Mouse (Mus musculus) urinary bladder, postnatal 25 days (tissue): ENCODE results near the gene P2rx3.

Source experiments
- DNase-seq: peaks from one replicate; pipeline ENCODE4 v3.0.0; 2022; ENCODE audit warnings: low spot score

The P2rx3 gene

GRCm38 (mm10) chr2:85037047-85038026 lies at the start of gene P2rx3, which contains the start of gene Ssrp1:
P2rx3 (minus strand) TSS chr2:85037462.
Ssrp1 (plus strand) TSS chr2:85037234.
- peak; percentile 87 for DNase-seq

GRCm38 (mm10) chr2:85073751-85074150 lies 36.5 kb upstream of the P2rx3 start:
- DNase-seq, result no peak

DNA sequence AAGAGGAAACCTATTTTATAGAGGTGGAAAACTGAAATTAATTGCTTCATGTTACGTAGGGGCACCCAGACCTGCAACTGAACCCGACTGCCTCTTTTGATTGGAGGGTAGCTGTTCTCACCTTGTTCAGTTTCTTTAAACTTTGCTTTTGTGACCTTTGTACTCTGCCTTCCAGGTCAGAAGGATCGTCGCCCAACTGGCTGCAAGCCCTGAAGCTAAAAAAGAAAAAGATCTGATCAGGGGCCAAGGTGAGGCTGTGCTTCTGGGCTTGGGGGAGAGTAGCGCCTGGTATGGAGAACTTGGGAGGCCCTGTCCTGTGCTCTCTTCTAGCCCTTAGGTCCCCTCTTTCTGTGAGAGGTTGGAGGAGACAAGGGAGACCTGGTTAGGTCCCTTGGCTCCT lies 34.7 kb upstream of the P2rx3 start:
- no peak for DNase-seq

GRCm38 (mm10) chr2:85070086-85070485 lies 32.8 kb upstream of the P2rx3 start:
- DNase-seq, result no peak

GRCm38 (mm10) chr2:85068626-85069025 lies 31.4 kb upstream of the P2rx3 start:
- DNase-seq, result no peak

GRCm38 (mm10) chr2:85067903-85068625 lies 30.8 kb upstream of the P2rx3 start:
- no peak for DNase-seq

- no peak for DNase-seq
Observed at GRCm38 (mm10) chr2:85066937-85067336, 29.7 kb upstream of the P2rx3 start.

- no peak for DNase-seq
Observed at GRCm38 (mm10) chr2:85065141-85065875, 28.0 kb upstream of the P2rx3 start.

DNA sequence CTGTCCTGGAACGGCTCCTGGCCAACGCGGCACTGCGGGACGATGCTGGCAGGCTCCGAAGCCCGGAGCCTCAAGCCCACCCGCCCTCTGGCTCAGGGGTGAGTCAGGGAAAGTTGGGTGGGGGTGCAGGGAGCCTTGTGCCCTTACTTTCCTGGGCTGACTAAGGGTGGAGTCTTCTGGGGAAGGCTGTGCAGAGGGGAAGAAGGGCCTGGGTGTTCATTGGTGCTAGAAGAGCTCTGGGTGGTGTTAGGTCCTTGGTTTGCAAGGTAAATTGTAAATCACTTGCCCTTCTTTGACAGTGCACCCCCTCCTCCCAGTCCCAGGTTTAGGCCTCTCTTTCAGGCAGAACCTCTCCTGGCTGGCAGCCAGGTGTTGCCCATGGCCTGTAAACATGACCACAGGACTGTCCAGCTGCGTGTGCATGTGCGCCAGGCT lies 23.9 kb upstream of the P2rx3 start:
- DNase-seq, result peak; percentile 47

GRCm38 (mm10) chr2:85060591-85061060 lies 23.4 kb upstream of the P2rx3 start:
- peak; percentile 68 for DNase-seq

- DNase-seq, result no peak
Observed at GRCm38 (mm10) chr2:85059677-85060076, 22.4 kb upstream of the P2rx3 start.

- no peak for DNase-seq
Observed at GRCm38 (mm10) chr2:85056711-85057110, 19.4 kb upstream of the P2rx3 start.

DNA sequence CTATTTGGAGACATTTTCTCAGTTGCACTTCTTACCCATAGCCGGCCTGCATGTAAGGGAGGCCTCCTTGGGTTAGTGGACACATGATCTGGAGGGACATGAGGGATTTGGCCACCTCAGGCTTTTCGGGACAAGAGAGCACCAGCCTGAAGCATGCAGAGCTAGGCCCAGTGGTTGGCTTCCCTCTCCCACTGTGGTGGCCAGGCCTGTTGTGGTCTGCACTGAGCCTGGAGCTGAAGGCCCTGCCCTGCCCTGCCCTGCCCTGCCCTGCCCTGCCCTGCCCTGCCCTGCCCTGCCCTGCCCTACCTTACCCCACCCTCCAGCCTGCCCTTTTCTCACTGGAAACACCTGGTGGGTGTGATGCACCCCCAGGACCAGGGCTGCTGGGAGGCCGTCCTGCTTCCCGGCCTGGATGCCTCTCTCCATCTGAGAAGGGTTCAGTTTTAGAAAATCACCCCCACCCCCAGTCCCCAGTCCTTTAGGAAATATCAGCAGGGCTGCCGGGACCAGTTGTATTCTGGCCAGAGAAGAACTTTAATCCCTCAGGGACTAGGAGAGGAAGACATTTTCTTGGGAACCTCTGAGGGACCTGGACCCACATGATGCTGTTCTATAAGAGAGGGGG lies 16.0 kb upstream of the P2rx3 start:
- DNase-seq, result no peak

GRCm38 (mm10) chr2:85050746-85051145 lies 13.5 kb upstream of the P2rx3 start:
- DNase-seq, result peak; percentile 63

GRCm38 (mm10) chr2:85050001-85050634 lies 12.9 kb upstream of the P2rx3 start:
- peak; percentile 65 for DNase-seq

- no peak for DNase-seq
Observed at GRCm38 (mm10) chr2:85049277-85049676, 12.0 kb upstream of the P2rx3 start.

GRCm38 (mm10) chr2:85048168-85048751 lies 11.0 kb upstream of the P2rx3 start:
- DNase-seq, result peak; percentile 61

DNA sequence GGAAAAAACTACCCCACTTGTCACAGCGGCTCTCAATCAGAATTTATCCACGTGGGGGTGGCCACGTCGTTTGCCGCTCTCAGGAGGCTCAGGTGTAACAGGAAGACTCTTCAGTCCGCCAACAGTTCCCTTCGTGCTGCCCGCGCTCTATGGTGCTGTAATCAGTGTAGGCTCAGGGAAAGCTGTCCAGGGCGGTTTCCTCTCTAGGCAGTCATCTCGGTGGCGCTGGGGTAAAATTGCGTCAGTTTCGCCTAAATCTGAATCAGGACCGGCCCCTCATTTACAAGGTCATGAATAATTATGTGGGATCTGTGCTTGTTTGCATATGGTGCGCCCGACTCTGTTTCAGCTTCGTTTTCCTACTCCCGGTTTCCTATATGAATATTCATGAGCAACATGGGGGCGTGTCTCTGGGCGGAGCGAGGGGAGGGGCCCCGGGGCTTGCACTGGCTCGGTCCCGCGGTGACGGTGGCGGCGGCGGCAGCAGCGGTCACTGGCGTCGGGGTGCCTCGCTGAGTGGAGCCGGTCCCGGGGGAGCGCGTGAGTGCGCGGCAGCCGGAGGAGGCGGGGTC lies 10.4 kb upstream of the P2rx3 start, which contains the start of gene Tnks1bp1:
TSS of gene Tnks1bp1 (plus strand) at position 427 of the 572 bp plus-strand sequence.
- DNase-seq, result peak; percentile 98

DNA sequence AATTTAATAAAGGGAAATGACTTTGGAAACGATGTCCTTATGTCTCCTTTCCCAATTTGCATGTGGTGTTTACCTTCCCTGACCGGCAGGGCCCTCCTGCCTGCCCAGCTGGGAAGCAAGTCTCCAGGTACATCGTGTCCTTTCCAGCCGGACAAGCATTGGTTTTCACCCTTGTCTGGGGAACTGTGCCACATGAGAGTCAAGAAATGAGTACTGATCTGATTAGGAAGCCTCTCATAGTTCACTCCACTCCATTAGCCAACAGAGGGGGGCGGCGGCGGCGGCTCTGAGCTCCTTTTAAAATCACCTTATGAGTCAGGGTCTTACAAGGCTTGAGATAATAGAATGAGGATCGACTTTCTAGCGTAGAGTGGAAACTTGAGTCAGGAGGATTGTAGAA lies 9.8 kb upstream of the P2rx3 start:
- DNase-seq, result no peak

DNA sequence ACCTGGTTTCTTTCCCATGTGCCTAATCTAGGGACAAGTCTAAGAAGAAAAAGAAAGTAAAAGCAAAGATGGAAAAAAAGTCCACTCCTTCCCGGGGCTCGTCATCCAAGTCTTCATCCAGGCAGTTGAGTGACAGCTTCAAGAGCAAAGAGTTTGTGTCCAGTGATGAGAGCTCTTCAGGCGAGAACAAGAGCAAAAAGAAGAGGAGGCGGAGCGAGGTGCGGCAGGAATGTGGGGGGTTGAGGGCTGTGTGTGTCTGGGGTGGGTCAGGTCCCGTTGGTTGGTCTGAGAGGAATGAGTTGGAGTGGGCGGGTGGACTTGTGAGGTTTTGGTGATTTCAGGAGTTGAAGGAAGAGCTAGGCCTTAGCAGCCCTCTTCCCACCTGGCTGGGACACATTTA lies 9.0 kb upstream of the P2rx3 start:
- DNase-seq, result no peak
